Mouse (Mus musculus) small intestine, adult 2 months (tissue): Measurements from ENCODE around the gene Fsd2. TPM values are rescaled to one million over a fixed set of nuclear protein-coding genes. Genes with fewer than 3 reads are reported as not detected.

Experiments used
- H3K27ac ChIP-seq: fragments of 200-500 bp; 2 replicates; pipeline ENCODE4 v1.5.1; 2012; ENCODE audit warnings: low read depth, low read length, control low read depth, inconsistent platforms; ENCODE audit not compliant: insufficient read depth
- H3K27me3 ChIP-seq: fragments of 200-500 bp; 2 replicates; pipeline ENCODE4 v1.6.1; 2012; ENCODE audit warnings: mild to moderate bottlenecking, moderate library complexity, low read length, inconsistent platforms; ENCODE audit not compliant: control insufficient read depth, insufficient read depth
- H3K36me3 ChIP-seq: fragments of 200-500 bp; 2 replicates; pipeline ENCODE4 v1.6.1; 2012; ENCODE audit warnings: mild to moderate bottlenecking, low read length, control low read depth, inconsistent platforms; ENCODE audit not compliant: control insufficient read depth, insufficient read depth
- H3K4me1 ChIP-seq: fragments of 200-500 bp; 2 replicates; pipeline ENCODE4 v1.6.1; 2012; ENCODE audit warnings: low read length, inconsistent platforms, mixed read lengths; ENCODE audit not compliant: control insufficient read depth, insufficient read depth, insufficient read length
- H3K4me3 ChIP-seq: fragments of 200-500 bp; 2 replicates; pipeline ENCODE4 v1.5.1; 2012; ENCODE audit warnings: low read depth, mild to moderate bottlenecking, control low read depth, inconsistent platforms, low read length, moderate library complexity
- CTCF ChIP-seq: fragments of 200-500 bp; IDR thresholded peaks from 2 replicates; pipeline ENCODE4 v1.5.1; 2012; ENCODE audit warnings: low read depth, mild to moderate bottlenecking, control low read depth, inconsistent platforms, low read length, moderate library complexity, mixed read lengths; ENCODE audit not compliant: insufficient replicate concordance, insufficient read length; ENCODE audit errors: extremely low read depth
- POLR2A ChIP-seq: fragments of 200-500 bp; IDR thresholded peaks from 2 replicates; pipeline ENCODE4 v1.6.1; 2012; ENCODE audit warnings: low read depth, mild to moderate bottlenecking, control low read depth, inconsistent platforms, low read length, moderate library complexity
- WGBS: fragments of 180-500 bp; shearing (Covaris S2); methylation state at CpG from one replicate; pipeline ENCODE4 v1.1.7; 2018; 5-methylcytosine and 5-hydroxymethylcytosine counted together
- polyA plus RNA-seq: library from polyadenylated mRNA; depleted of rRNA; stranded (reverse); fragments of >200 nt; gene quantifications from 2 replicates; pipeline ENCODE4 v1.2.3, GENCODE M21; 2012

Gene Fsd2
- polyA plus RNA-seq, 1 experiment: 0.08 TPM

GRCm38 (mm10) chr7:81585326-81585725, 18.6 kb upstream of the Fsd2 start:
- peaks cover 27% of the 10 kb centered on the region for H3K36me3 ChIP-seq
- peak overlapping the region; percentile 47; the same call in 1 of the 2 replicates for H3K27ac ChIP-seq
- 55% methylated on average over 7 of the region's 7 CpGs for WGBS
- H3K27me3 ChIP-seq: no peaks in the 10 kb centered on the region
- peaks cover 6% of the 10 kb centered on the region; the same call in 1 of the 2 replicates for H3K4me1 ChIP-seq
- no peak overlapping the region for H3K4me3 ChIP-seq
- TF ChIP-seq POLR2A: no peak
- TF ChIP-seq CTCF: no peak

- TF ChIP-seq CTCF (no peak), POLR2A (no peak)
- H3K4me3 ChIP-seq: no peak overlapping the region
- H3K36me3 ChIP-seq: peaks cover 20% of the 10 kb centered on the region
- no peaks in the 10 kb centered on the region for H3K27me3 ChIP-seq
- 42% methylated on average over 3 of the region's 3 CpGs for WGBS
- H3K4me1 ChIP-seq: peaks cover 6% of the 10 kb centered on the region; the same call in 1 of the 2 replicates
- H3K27ac ChIP-seq: no peak overlapping the region
These were observed 16.8 kb upstream of the Fsd2 start for GRCm38 (mm10) chr7:81583512-81583911.

- WGBS: 92% methylated on average over 5 of the region's 5 CpGs
- Histone ChIP-seq H3K36me3 (peaks cover 20% of the 10 kb centered on the region), H3K4me3 (no peak overlapping the region), H3K27me3 (no peaks in the 10 kb centered on the region), H3K4me1 (peaks cover 3% of the 10 kb centered on the region; the same call in 1 of the 2 replicates), H3K27ac (no peak overlapping the region)
- TF ChIP-seq POLR2A (no peak), CTCF (no peak)
These were observed 12.6 kb upstream of the Fsd2 start for GRCm38 (mm10) chr7:81579312-81579711.

- no peak for TF ChIP-seq POLR2A
- TF ChIP-seq CTCF: no peak
- H3K4me3 ChIP-seq: no peak overlapping the region
- no peak overlapping the region for H3K27ac ChIP-seq
- peaks cover 3% of the 10 kb centered on the region; the same call in 1 of the 2 replicates for H3K4me1 ChIP-seq
- H3K36me3 ChIP-seq: peaks cover 20% of the 10 kb centered on the region
- H3K27me3 ChIP-seq: no peaks in the 10 kb centered on the region
- 91% methylated on average over 7 of the region's 7 CpGs for WGBS
These were observed 11.7 kb upstream of the Fsd2 start for GRCm38 (mm10) chr7:81578413-81578812.

- 80% methylated on average over 3 of the region's 3 CpGs for WGBS
- TF ChIP-seq POLR2A (no peak), CTCF (no peak)
- no peak overlapping the region for H3K4me3 ChIP-seq
These were observed 11.1 kb upstream of the Fsd2 start for GRCm38 (mm10) chr7:81577872-81578271.

GRCm38 (mm10) chr7:81575606-81576005, 8.9 kb upstream of the Fsd2 start:
- H3K27ac ChIP-seq: no peak overlapping the region

More at GRCm38 (mm10) chr7:81577872-81578271, 11.1 kb upstream of the Fsd2 start:
- peaks cover 20% of the 10 kb centered on the region for H3K36me3 ChIP-seq
- H3K4me1 ChIP-seq: peaks cover 5% of the 10 kb centered on the region; the same call in 1 of the 2 replicates
- no peaks in the 10 kb centered on the region for H3K27me3 ChIP-seq
- no peak overlapping the region for H3K27ac ChIP-seq

GRCm38 (mm10) chr7:81573821-81574220, 7.1 kb upstream of the Fsd2 start:
- WGBS: 95% methylated on average over 9 of the region's 9 CpGs
- H3K27ac ChIP-seq: no peak overlapping the region
- no peak overlapping the region for H3K4me3 ChIP-seq
- no peak for TF ChIP-seq POLR2A
- H3K27me3 ChIP-seq: no peaks in the 10 kb centered on the region
- H3K36me3 ChIP-seq: peaks cover 20% of the 10 kb centered on the region
- peaks cover 5% of the 10 kb centered on the region; the same call in 1 of the 2 replicates for H3K4me1 ChIP-seq

More at GRCm38 (mm10) chr7:81575606-81576005, 8.9 kb upstream of the Fsd2 start:
- 92% methylated on average over 10 of the region's 10 CpGs for WGBS
- H3K4me1 ChIP-seq: peaks cover 5% of the 10 kb centered on the region; the same call in 1 of the 2 replicates
- H3K4me3 ChIP-seq: no peak overlapping the region
- peaks cover 20% of the 10 kb centered on the region for H3K36me3 ChIP-seq
- no peak for TF ChIP-seq POLR2A
- no peak for TF ChIP-seq CTCF
- no peaks in the 10 kb centered on the region for H3K27me3 ChIP-seq

GRCm38 (mm10) chr7:81573397-81573796, 6.7 kb upstream of the Fsd2 start:
- Histone ChIP-seq H3K36me3 (peaks cover 17% of the 10 kb centered on the region), H3K4me1 (peaks cover 5% of the 10 kb centered on the region; the same call in 1 of the 2 replicates), H3K27ac (peak overlapping the region; percentile 39; the same call in 1 of the 2 replicates), H3K4me3 (no peak overlapping the region), H3K27me3 (no peaks in the 10 kb centered on the region)
- TF ChIP-seq CTCF (no peak), POLR2A (no peak)
- 41% methylated on average over 6 of the region's 6 CpGs for WGBS
